Mouse (Mus musculus) embryonic facial prominence, embryonic 10.5 days (tissue): ENCODE measurements at regions not wholly inside any gene's neighbourhood (a gene's known extent, or its start where the extent isn't known, plus 50 kb on each side); places are given as distances from the start of the nearest gene placed in this dataset.
A peak's percentile ranks its signal among the peaks of the same experiment; 100 is the strongest.

ENCODE experiments used
- DNase-seq: peaks from one replicate; pipeline ENCODE4 v3.0.0-alpha.2; 2017; ENCODE audit warnings: low spot score
- H3K27ac ChIP-seq: fragments of 300-500 bp; sonication (generic); replicated peaks from 2 replicates; pipeline ENCODE4 v1.5.1; 2016; ENCODE audit warnings: mild to moderate bottlenecking
- H3K27me3 ChIP-seq: fragments of 300-500 bp; sonication (generic); replicated peaks from 2 replicates; pipeline ENCODE4 v1.6.1; 2016; ENCODE audit warnings: low read depth, mild to moderate bottlenecking; ENCODE audit not compliant: poor library complexity, severe bottlenecking
- H3K36me3 ChIP-seq: fragments of 300-500 bp; sonication (generic); replicated peaks from 2 replicates; pipeline ENCODE4 v1.6.1; 2016; ENCODE audit warnings: mild to moderate bottlenecking, moderate library complexity
- H3K4me1 ChIP-seq: fragments of 300-500 bp; sonication (generic); 2 replicates; pipeline ENCODE4 v1.6.1; 2016
- H3K4me3 ChIP-seq: fragments of 300-500 bp; sonication (generic); 2 replicates; pipeline ENCODE4 v1.5.1; 2016; ENCODE audit warnings: mild to moderate bottlenecking, moderate library complexity
- H3K9me3 ChIP-seq: fragments of 300-500 bp; sonication (generic); 2 replicates; pipeline ENCODE4 v1.6.1; 2016; ENCODE audit warnings: mild to moderate bottlenecking
- WGBS: fragments of 180-500 bp; shearing (Covaris S2); methylation state at CpG from one replicate; pipeline ENCODE4 v1.1.7; 2016; 5-methylcytosine and 5-hydroxymethylcytosine counted together

- Histone ChIP-seq H3K9me3 (no peaks in the 10 kb centered on the region), H3K4me3 (no peak overlapping the region), H3K4me1 (peaks cover 44% of the 10 kb centered on the region), H3K27ac (no peak overlapping the region; the same call in 1 of the 2 replicates), H3K36me3 (no peaks in the 10 kb centered on the region), H3K27me3 (peaks cover 3% of the 10 kb centered on the region; the same call in 1 of the 2 replicates)
- WGBS, result 56% methylated on average over 4 of the region's 4 CpGs
- DNase-seq, result no peak
Observed at GRCm38 (mm10) chr2:178635685-178636084, 205.4 kb downstream of the Cdh26 start.

- peaks cover 3% of the 10 kb centered on the region; the same call in 1 of the 2 replicates for H3K27me3 ChIP-seq
- H3K9me3 ChIP-seq, result no peaks in the 10 kb centered on the region
- DNase-seq, result no peak
- H3K4me3 ChIP-seq, result no peak overlapping the region
- H3K27ac ChIP-seq, result no peak overlapping the region
- 93% methylated on average over 9 of the region's 9 CpGs for WGBS
- peaks cover 35% of the 10 kb centered on the region for H3K4me1 ChIP-seq
- H3K36me3 ChIP-seq, result no peaks in the 10 kb centered on the region
Observed at GRCm38 (mm10) chr2:178636901-178637300, 206.6 kb downstream of the Cdh26 start.

- peak; percentile 30 for DNase-seq
- H3K9me3 ChIP-seq, result no peaks in the 10 kb centered on the region
- 61% methylated on average over 16 of the region's 16 CpGs for WGBS
- peak overlapping the region; percentile 12; the same call in 1 of the 2 replicates for H3K27ac ChIP-seq
- H3K4me3 ChIP-seq, result no peak overlapping the region
- H3K36me3 ChIP-seq, result no peaks in the 10 kb centered on the region
- peaks cover 5% of the 10 kb centered on the region for H3K4me1 ChIP-seq
- H3K27me3 ChIP-seq, result peaks cover 3% of the 10 kb centered on the region; the same call in 1 of the 2 replicates
Observed at GRCm38 (mm10) chr2:178642137-178643052, 212.1 kb downstream of the Cdh26 start.

- Histone ChIP-seq H3K36me3 (no peaks in the 10 kb centered on the region), H3K4me3 (no peak overlapping the region), H3K4me1 (peaks cover 5% of the 10 kb centered on the region), H3K9me3 (no peaks in the 10 kb centered on the region), H3K27me3 (peaks cover 3% of the 10 kb centered on the region; the same call in 1 of the 2 replicates), H3K27ac (no peak overlapping the region)
- DNase-seq, result no peak
- 86% methylated on average over 11 of the region's 11 CpGs for WGBS
Observed at GRCm38 (mm10) chr2:178643053-178643402, 212.7 kb downstream of the Cdh26 start.

- Histone ChIP-seq H3K9me3 (no peaks in the 10 kb centered on the region), H3K36me3 (no peaks in the 10 kb centered on the region), H3K27me3 (peaks cover 3% of the 10 kb centered on the region; the same call in 1 of the 2 replicates), H3K4me1 (peaks cover 5% of the 10 kb centered on the region), H3K4me3 (no peak overlapping the region), H3K27ac (no peak overlapping the region)
- no peak for DNase-seq
- WGBS, result 50% methylated on average over 4 of the region's 4 CpGs
Observed at GRCm38 (mm10) chr2:178643841-178644240, 213.5 kb downstream of the Cdh26 start.

GRCm38 (mm10) chr2:178660071-178660470 lies 229.7 kb downstream of the Cdh26 start:
- H3K36me3 ChIP-seq, result no peaks in the 10 kb centered on the region
- no peaks in the 10 kb centered on the region for H3K4me1 ChIP-seq
- 84% methylated on average over 2 of the region's 2 CpGs for WGBS
- H3K27ac ChIP-seq, result no peak overlapping the region
- no peak for DNase-seq
- no peaks in the 10 kb centered on the region for H3K27me3 ChIP-seq
- no peaks in the 10 kb centered on the region for H3K9me3 ChIP-seq
- no peak overlapping the region for H3K4me3 ChIP-seq

GRCm38 (mm10) chr2:178662396-178662795 lies 232.1 kb downstream of the Cdh26 start:
- WGBS, result 51% methylated on average over 1 of the region's 1 CpGs
- no peaks in the 10 kb centered on the region for H3K4me1 ChIP-seq
- DNase-seq, result no peak
- H3K9me3 ChIP-seq, result no peaks in the 10 kb centered on the region
- H3K4me3 ChIP-seq, result no peak overlapping the region
- H3K27me3 ChIP-seq, result peaks cover 9% of the 10 kb centered on the region; the same call in 1 of the 2 replicates
- no peak overlapping the region for H3K27ac ChIP-seq
- H3K36me3 ChIP-seq, result no peaks in the 10 kb centered on the region

GRCm38 (mm10) chr2:178664977-178665376 lies 234.6 kb downstream of the Cdh26 start:
- no peaks in the 10 kb centered on the region for H3K9me3 ChIP-seq
- no peak overlapping the region for H3K27ac ChIP-seq
- peaks cover 9% of the 10 kb centered on the region; the same call in 1 of the 2 replicates for H3K27me3 ChIP-seq
- H3K4me1 ChIP-seq, result no peaks in the 10 kb centered on the region
- 16% methylated on average over 4 of the region's 4 CpGs for WGBS
- H3K36me3 ChIP-seq, result no peaks in the 10 kb centered on the region
- peak; percentile 76 for DNase-seq
- H3K4me3 ChIP-seq, result no peak overlapping the region

- no peaks in the 10 kb centered on the region for H3K36me3 ChIP-seq
- H3K4me3 ChIP-seq, result no peak overlapping the region
- no peaks in the 10 kb centered on the region for H3K9me3 ChIP-seq
- peaks cover 9% of the 10 kb centered on the region; the same call in 1 of the 2 replicates for H3K27me3 ChIP-seq
- peaks cover 8% of the 10 kb centered on the region; the same call in 1 of the 2 replicates for H3K4me1 ChIP-seq
- H3K27ac ChIP-seq, result no peak overlapping the region
- 22% methylated on average over 2 of the region's 2 CpGs for WGBS
- no peak for DNase-seq
Observed at GRCm38 (mm10) chr2:178668451-178668850, 238.1 kb downstream of the Cdh26 start.

GRCm38 (mm10) chr2:178670952-178671351 lies 240.6 kb downstream of the Cdh26 start:
- no peaks in the 10 kb centered on the region for H3K9me3 ChIP-seq
- H3K27ac ChIP-seq, result no peak overlapping the region
- DNase-seq, result no peak
- 80% methylated on average over 11 of the region's 11 CpGs for WGBS
- peaks cover 8% of the 10 kb centered on the region; the same call in 1 of the 2 replicates for H3K4me1 ChIP-seq
- H3K36me3 ChIP-seq, result no peaks in the 10 kb centered on the region
- H3K4me3 ChIP-seq, result no peak overlapping the region
- peaks cover 9% of the 10 kb centered on the region; the same call in 1 of the 2 replicates for H3K27me3 ChIP-seq

- no peak for DNase-seq
- Histone ChIP-seq H3K4me3 (no peak overlapping the region), H3K9me3 (no peaks in the 10 kb centered on the region), H3K36me3 (no peaks in the 10 kb centered on the region), H3K4me1 (peaks cover 11% of the 10 kb centered on the region; the same call in 1 of the 2 replicates), H3K27me3 (no peaks in the 10 kb centered on the region), H3K27ac (no peak overlapping the region)
- WGBS, result 85% methylated on average over 4 of the region's 4 CpGs
Observed at GRCm38 (mm10) chr2:178673621-178674020, 243.3 kb downstream of the Cdh26 start.

- Histone ChIP-seq H3K4me1 (peaks cover 11% of the 10 kb centered on the region; the same call in 1 of the 2 replicates), H3K9me3 (no peaks in the 10 kb centered on the region), H3K4me3 (no peak overlapping the region), H3K36me3 (no peaks in the 10 kb centered on the region), H3K27me3 (no peaks in the 10 kb centered on the region), H3K27ac (no peak overlapping the region)
- DNase-seq, result no peak
- 78% methylated on average over 4 of the region's 4 CpGs for WGBS
Observed at GRCm38 (mm10) chr2:178674621-178675020, 244.3 kb downstream of the Cdh26 start.

GRCm38 (mm10) chr2:178676970-178677369 lies 246.6 kb downstream of the Cdh26 start:
- H3K4me3 ChIP-seq, result no peak overlapping the region
- DNase-seq, result no peak
- no peaks in the 10 kb centered on the region for H3K27me3 ChIP-seq
- 84% methylated on average over 10 of the region's 10 CpGs for WGBS
- no peaks in the 10 kb centered on the region for H3K9me3 ChIP-seq
- peaks cover 8% of the 10 kb centered on the region for H3K4me1 ChIP-seq
- H3K27ac ChIP-seq, result no peak overlapping the region
- no peaks in the 10 kb centered on the region for H3K36me3 ChIP-seq
